Mouse (Mus musculus) ES-Bruce4 (cell line): ENCODE results near the gene Tmub2. TPM values are rescaled to one million over a fixed set of nuclear protein-coding genes. Genes with fewer than 3 reads are reported as not detected.

Experiments
- H3K27ac ChIP-seq: 2 replicates; pipeline ENCODE4 v1.5.1; 2012; ENCODE audit warnings: low read length, inconsistent platforms; ENCODE audit not compliant: insufficient read depth
- H3K27me3 ChIP-seq: 2 replicates; pipeline ENCODE4 v1.6.1; 2012; ENCODE audit warnings: mild to moderate bottlenecking, low read length, inconsistent platforms; ENCODE audit not compliant: control insufficient read depth, poor library complexity, insufficient read depth, severe bottlenecking
- H3K36me3 ChIP-seq: 2 replicates; pipeline ENCODE4 v1.6.1; 2012; ENCODE audit warnings: inconsistent platforms, mild to moderate bottlenecking, low read length, moderate library complexity; ENCODE audit not compliant: control insufficient read depth, poor library complexity, insufficient read depth, severe bottlenecking
- H3K4me1 ChIP-seq: one replicate; pipeline ENCODE4 v1.8.1; 2011; ENCODE audit warnings: low read length; ENCODE audit not compliant: control insufficient read depth, insufficient read depth
- H3K4me3 ChIP-seq: 2 replicates; pipeline ENCODE4 v1.5.1; 2011; ENCODE audit warnings: low read depth, mild to moderate bottlenecking, low read length
- H3K9ac ChIP-seq: 2 replicates; pipeline ENCODE4 v1.6.1; 2012; ENCODE audit warnings: low read depth, mild to moderate bottlenecking, inconsistent platforms; ENCODE audit not compliant: poor library complexity, severe bottlenecking
- H3K9me3 ChIP-seq: replicated peaks from 2 replicates; pipeline ENCODE4 v1.6.1; 2012; ENCODE audit warnings: mild to moderate bottlenecking, low read length, inconsistent platforms; ENCODE audit not compliant: control insufficient read depth, poor library complexity, insufficient read depth, severe bottlenecking
- CTCF ChIP-seq: IDR thresholded peaks from one replicate; pipeline ENCODE4 v1.8.1; 2011; ENCODE audit warnings: low read depth, low read length
- EP300 ChIP-seq: IDR thresholded peaks from 2 replicates; pipeline ENCODE4 v1.6.1; 2011; ENCODE audit warnings: low read depth, low read length; ENCODE audit not compliant: insufficient read depth
- POLR2A ChIP-seq: IDR thresholded peaks from one replicate; pipeline ENCODE4 v1.8.1; 2011; ENCODE audit warnings: low read length; ENCODE audit not compliant: insufficient read depth
- polyA plus RNA-seq: library from polyadenylated mRNA; stranded (reverse); fragments of >200 nt; gene quantifications from 2 replicates; pipeline ENCODE4 v1.2.4, GENCODE M21; 2011; ENCODE audit warnings: low read depth; ENCODE audit not compliant: missing spikeins, insufficient read depth, insufficient read length

Gene Tmub2
- polyA plus RNA-seq, 1 experiment: 20.0 TPM

DNA sequence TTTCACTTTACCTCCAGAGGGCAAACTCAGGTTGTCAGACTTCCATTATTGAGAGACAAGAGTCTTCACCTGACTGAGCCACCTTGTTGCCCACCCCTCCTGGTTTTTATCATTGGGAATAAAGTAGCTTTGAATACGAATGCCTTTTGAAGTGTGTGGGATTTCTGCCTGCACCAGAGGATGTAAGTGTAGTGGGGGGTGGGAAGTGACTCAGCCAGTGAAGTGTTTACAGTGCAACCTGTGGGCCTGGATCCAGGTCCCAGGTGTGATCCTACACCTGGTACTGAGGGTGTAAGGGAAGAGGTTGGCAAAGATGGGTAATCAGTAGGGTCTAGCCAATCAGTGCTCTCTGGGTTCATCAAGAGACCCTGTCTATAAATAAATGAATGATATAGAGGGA, 38.8 kb downstream of the Tmub2 start:
- Histone ChIP-seq H3K4me1 (peaks cover 5% of the 10 kb centered on the region), H3K9me3 (no peaks in the 10 kb centered on the region), H3K36me3 (no peaks in the 10 kb centered on the region), H3K27ac (no peak overlapping the region), H3K4me3 (no peak overlapping the region), H3K27me3 (no peaks in the 10 kb centered on the region), H3K9ac (no peak overlapping the region)
- TF ChIP-seq EP300: no peak
- no peak for TF ChIP-seq POLR2A
- no peak for TF ChIP-seq CTCF

DNA sequence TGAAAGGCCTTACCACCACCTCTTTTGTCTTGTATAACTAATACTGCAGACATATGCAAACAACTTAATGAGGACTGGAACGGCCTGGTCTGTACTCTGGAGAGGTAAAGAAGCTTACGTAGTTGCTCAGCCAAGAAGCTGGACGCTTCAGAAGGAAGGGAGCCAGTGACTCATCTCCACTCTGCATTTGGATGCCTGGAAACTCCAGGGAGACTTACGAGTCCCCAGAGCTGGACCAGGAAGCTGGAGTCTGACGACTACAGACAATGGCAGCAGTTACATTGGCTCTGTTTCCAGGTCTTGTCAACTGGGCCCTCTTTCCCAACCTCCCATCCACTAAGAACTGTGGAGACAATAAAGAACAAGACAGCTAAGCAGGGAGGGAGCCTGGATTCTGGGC, 42.5 kb downstream of the Tmub2 start:
- Histone ChIP-seq H3K9me3 (no peaks in the 10 kb centered on the region), H3K9ac (0 out of 2 replicates have a peak overlapping the region, but pooled peaks have one; percentile 31), H3K27me3 (no peaks in the 10 kb centered on the region), H3K36me3 (no peaks in the 10 kb centered on the region), H3K4me1 (peaks cover 15% of the 10 kb centered on the region), H3K27ac (peak overlapping the region; percentile 62), H3K4me3 (no peak overlapping the region)
- TF ChIP-seq EP300 (0 out of 2 replicates have a peak, but pooled peaks have one; percentile 10), CTCF (no peak), POLR2A (no peak)

DNA sequence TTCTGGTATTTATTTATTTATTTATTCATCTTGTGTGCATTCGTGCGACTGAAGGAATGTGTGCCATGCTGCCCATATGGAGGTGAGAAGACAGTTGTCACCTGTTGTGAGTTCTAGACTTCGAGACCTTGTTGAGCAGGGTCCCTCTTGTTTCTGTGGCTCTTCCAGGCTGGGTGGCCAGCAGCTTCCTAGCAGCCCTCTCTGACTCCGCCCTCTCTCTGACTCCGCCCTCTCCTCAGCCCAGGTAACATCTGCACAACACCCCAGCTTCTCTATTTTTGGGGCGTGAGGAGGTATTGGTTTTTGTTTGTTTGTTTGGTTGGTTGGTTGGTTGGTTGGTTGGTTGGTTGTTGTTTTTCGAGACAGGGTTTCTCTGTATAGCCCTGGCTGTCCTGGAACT, 43.1 kb downstream of the Tmub2 start:
- Histone ChIP-seq H3K4me3 (no peak overlapping the region; the same call in 1 of the 2 replicates), H3K9me3 (no peaks in the 10 kb centered on the region), H3K36me3 (no peaks in the 10 kb centered on the region), H3K27ac (peak overlapping the region; percentile 94), H3K27me3 (no peaks in the 10 kb centered on the region), H3K9ac (peak overlapping the region; percentile 74; the same call in 1 of the 2 replicates), H3K4me1 (peaks cover 15% of the 10 kb centered on the region)
- TF ChIP-seq POLR2A: no peak
- TF ChIP-seq EP300: no peak

DNA sequence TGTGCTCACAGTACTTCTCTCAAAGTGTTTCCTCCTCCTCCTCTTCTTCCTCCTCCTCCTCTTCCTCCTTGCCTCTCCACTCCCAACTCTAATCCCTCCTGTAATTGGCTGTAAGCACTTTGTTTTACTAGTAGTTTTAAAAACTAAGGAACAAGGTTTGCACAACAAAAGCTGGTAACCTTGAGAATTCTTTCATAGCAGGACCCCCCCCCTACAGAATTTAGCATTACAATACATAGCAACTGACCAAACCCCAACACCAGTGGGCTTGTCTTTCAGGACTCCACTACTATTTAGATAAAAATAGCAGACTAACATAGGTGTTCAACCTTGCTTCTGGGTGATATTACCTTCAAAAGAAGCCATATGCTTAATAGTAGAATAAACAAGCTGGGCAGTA, 44.8 kb downstream of the Tmub2 start:
- no peak for TF ChIP-seq CTCF
- H3K9ac ChIP-seq: peak overlapping the region; percentile 74
- H3K36me3 ChIP-seq: no peaks in the 10 kb centered on the region; the same call in 1 of the 2 replicates
- H3K4me3 ChIP-seq: no peak overlapping the region
- H3K27ac ChIP-seq: peak overlapping the region; percentile 97
- H3K27me3 ChIP-seq: no peaks in the 10 kb centered on the region
- H3K4me1 ChIP-seq: peaks cover 13% of the 10 kb centered on the region
- peaks cover 3% of the 10 kb centered on the region; the same call in 1 of the 2 replicates for H3K9me3 ChIP-seq

DNA sequence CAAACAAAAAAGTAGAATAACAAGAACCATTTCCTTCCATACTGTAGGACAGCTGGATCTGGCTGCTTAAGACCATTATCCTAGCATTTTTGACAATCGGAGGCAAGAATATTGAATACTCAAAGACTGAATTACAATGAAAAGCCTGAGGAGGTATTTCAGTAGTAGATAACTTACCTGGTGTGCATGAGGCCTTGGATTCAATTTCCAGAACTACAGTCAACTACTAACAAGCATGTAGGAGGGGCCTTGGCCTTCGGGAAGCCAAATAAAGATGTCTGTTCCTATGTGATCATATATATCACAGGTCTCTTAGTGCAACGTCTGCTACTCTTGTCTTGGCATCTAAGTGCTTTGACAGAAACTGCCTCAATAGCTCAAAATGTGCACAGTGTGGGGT, 45.3 kb downstream of the Tmub2 start:
- Histone ChIP-seq H3K27ac (peak overlapping the region; percentile 97), H3K27me3 (no peaks in the 10 kb centered on the region), H3K4me1 (peaks cover 15% of the 10 kb centered on the region), H3K9ac (peak overlapping the region; percentile 34; the same call in 1 of the 2 replicates), H3K36me3 (no peaks in the 10 kb centered on the region; the same call in 1 of the 2 replicates), H3K4me3 (no peak overlapping the region), H3K9me3 (peaks cover 3% of the 10 kb centered on the region; the same call in 1 of the 2 replicates)
- TF ChIP-seq POLR2A (no peak), EP300 (no peak), CTCF (no peak)

DNA sequence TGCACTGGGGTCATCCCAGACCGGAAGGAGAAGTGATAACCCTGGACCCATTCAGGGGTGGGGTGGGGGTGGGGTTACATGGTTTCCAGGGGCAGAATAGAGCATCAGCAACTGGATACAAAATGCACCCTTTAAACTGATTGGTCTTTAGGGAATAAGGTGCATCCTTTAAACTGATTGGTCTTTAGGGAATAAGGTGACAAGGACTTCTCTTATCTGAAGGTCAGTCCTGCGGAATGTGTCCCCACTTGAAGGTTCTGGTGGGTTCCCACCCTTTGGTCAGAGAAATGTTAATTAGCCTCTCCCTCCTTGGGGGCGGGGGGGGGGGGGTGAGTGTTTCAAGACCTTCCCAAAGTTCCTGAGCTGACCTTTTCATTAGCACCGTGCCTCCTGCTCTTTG, 47.1 kb downstream of the Tmub2 start:
- Histone ChIP-seq H3K9ac (peak overlapping the region; percentile 80), H3K36me3 (no peaks in the 10 kb centered on the region; the same call in 1 of the 2 replicates), H3K27me3 (no peaks in the 10 kb centered on the region), H3K27ac (peak overlapping the region; percentile 99), H3K4me3 (no peak overlapping the region), H3K4me1 (peaks cover 15% of the 10 kb centered on the region), H3K9me3 (peaks cover 3% of the 10 kb centered on the region; the same call in 1 of the 2 replicates)
- 0 out of 2 replicates have a peak, but pooled peaks have one; percentile 47 for TF ChIP-seq EP300
- TF ChIP-seq CTCF: no peak
